Mouse (Mus musculus) gastrocnemius, adult 18-20 months (tissue): ENCODE results near the gene Krtap9-5. TPM values are rescaled to one million over a fixed set of nuclear protein-coding genes. Genes with fewer than 3 reads are reported as not detected.

Source experiments
- DNase-seq: peaks from one replicate; pipeline ENCODE4 v3.0.0; 2021; ENCODE audit warnings: low spot score
- long read RNA-seq, 2 experiments: library from polyadenylated mRNA; stranded (forward); transcript quantifications; one replicate each; pipeline ENCODE4 v2.0.0; 2021
- total RNA-seq, 2 experiments: library from RNA; stranded (reverse); gene quantifications; 2 replicates each; pipeline ENCODE4 v1.2.3; 2021

Krtap9-5 gene
- total RNA-seq = not detected
- long read RNA-seq, experiment 1 = 0 reads
- long read RNA-seq, experiment 2 = 0 reads

- no peak for DNase-seq
Observed at GRCm38 (mm10) chr11:99948175-99948574, at the start of gene Krtap9-5. Krtap9-5 (plus strand) TSS chr11:99948475.

DNA sequence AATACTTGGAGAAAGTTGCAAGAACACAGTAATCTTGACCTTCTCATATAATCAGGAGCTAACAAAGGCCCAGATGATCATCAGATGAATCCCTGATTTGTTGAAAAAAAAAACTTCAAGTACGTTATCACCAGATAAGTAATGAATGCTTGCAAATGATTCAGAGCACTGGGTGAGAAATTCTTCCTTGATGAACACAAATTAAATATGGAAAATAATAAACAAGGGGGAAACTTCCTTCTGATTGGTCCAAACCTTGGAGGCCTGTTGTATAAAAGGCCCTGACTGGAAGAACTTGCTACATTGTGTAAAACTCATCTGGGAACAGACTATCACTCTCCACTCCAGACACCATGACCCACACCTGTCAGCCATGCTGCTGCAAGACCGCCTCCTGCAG, 40.7 kb upstream of the Krtap9-5 start, which contains the start of gene Krtap31-1:
TSS of gene Krtap31-1 (plus strand) at position 301 of the 400 bp plus-strand sequence.
- no peak for DNase-seq

DNA sequence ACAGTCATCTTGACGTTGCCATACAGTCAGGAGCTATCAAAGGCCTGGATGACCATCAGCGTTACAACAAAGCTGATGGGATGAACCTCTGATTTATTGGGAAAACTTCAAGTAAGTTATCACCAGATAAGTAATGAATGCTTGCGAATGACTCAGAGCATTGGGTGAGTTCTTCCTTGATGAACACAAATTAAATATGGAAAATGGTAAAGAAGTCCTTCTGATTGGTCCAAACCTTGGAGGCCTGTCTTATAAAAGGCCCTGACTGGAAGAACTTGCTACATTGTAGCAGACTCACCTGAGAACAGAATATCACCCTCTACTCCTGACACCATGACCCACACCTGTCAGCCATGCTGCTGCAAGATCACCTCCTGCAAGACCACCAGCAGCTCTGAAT, 33.8 kb upstream of the Krtap9-5 start, which contains the start of gene Gm11565:
TSS of gene Gm11565 (plus strand) at position 301 of the 400 bp plus-strand sequence.
- DNase-seq = no peak

GRCm38 (mm10) chr11:99935991-99936390, 12.3 kb upstream of the Krtap9-5 start, which contains the start of gene Krtap31-2:
Krtap31-2 (plus strand) TSS chr11:99936291.
- DNase-seq = no peak

- DNase-seq = no peak
Observed at GRCm38 (mm10) chr11:99937751-99938264, 10.5 kb upstream of the Krtap9-5 start.

- DNase-seq = no peak
Observed at GRCm38 (mm10) chr11:99964213-99964612, 15.9 kb downstream of the Krtap9-5 start.

DNA sequence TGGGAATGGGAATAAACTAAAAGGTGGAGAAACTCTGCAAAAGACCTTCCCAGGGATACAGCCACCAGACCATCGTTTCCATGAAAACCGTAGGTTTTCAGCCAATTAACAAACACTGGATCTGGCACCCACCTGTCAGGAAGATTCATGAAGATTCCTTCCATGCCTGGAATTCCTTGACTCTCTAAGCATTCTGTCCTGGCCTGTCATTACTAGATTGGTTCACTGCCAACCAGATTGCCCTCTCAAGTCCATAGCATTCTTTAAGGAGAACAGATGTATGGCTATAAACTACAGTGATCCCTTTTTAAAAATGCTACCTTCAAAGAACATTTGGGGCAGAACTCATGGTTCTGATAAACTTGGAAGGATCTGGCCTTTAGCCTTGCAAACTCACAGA, 17.7 kb downstream of the Krtap9-5 start:
- DNase-seq = no peak

- no peak for DNase-seq
Observed at GRCm38 (mm10) chr11:99978953-99979352, 30.7 kb downstream of the Krtap9-5 start, which contains the start of gene Krtap29-1. Krtap29-1 (minus strand) TSS chr11:99979053.

GRCm38 (mm10) chr11:99982731-99983130, 34.5 kb downstream of the Krtap9-5 start:
- DNase-seq = no peak

GRCm38 (mm10) chr11:99983442-99983841, 35.2 kb downstream of the Krtap9-5 start:
- DNase-seq = no peak

DNA sequence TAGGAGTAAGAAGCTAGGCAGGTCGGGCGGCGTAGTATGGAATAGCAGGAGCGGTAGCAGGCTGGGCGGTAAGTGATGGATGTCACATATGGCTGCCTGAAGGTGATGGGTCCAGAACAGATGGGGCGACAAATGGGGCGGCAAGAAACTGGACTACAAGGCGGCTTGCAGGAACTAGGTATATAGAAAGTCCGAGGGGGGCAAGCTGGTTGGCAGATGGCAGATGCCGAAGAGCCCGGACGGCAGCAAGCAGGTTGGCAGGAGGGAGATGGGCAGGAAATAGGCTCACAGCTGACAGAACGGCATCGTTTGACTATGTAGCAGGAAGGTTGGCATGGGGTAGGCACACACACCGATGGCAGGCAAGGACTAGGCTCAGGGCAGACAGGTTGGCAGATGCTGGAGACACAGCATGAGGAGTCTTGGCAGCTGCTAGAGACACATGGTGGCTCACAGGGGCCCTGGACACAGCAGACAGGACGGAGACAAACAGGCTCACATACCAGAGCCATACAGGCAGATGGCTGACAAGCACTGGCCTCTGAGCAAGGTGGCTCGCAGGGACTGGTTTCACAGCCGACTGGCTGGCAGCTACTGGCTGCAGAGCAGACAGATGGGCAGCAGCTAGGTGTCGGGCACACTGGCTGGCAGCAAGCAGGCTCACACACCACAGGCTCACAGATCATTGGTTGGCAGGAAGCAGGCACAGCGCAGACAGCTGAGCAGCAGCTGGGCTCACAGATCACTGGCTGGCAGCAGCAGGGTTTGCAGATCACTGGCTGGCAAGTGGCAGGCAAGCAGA, 37.2 kb downstream of the Krtap9-5 start:
- peak; percentile 7 for DNase-seq

DNA sequence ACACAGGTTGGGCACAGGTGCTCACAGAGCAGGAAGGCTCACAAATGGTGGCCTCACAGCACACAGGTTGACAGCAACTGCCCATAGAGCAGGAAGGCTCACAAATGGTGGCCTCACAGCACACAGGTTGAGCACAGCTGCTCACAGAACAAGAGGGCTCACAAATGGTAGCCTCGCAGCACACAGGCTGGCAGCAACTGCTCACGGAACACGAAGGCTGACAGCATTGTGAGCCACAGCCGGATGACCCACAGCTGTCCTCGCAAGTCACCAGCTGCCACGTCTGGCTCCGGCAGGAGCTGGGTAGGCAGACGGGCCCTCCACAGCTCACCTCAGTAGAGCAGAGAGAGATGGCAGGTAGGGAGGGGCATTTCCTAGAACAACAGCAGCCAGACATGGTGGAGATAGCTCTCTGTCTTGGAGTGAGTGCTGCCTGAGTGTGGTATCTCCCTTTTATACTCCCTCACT, 37.9 kb downstream of the Krtap9-5 start, which contains the start of gene Krtap16-1:
TSS of gene Krtap16-1 (minus strand) at position 418 of the 468 bp plus-strand sequence.
- DNase-seq = no peak

- DNase-seq = no peak
Observed at GRCm38 (mm10) chr11:99988530-99988929, 40.3 kb downstream of the Krtap9-5 start.

- no peak for DNase-seq
Observed at GRCm38 (mm10) chr11:99989881-99990405, 41.7 kb downstream of the Krtap9-5 start.

DNA sequence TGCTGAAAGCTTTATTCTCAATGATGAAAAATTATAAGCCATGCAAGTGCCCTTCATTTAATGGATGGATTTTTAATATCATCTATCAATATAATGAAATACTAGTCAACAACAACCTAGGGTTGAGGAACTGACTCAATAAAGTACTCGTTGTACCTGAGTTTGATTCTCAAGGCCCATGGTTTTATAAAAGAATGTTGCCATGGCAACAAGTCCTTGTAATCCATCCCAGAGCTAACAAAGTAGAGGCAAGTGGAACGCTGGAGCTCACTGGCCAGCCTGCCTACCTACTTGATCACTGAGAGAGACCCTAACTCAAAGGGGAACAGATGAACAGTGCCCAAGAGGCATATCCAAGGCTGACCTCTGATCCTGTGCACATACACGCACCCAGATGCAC, 42.3 kb downstream of the Krtap9-5 start:
- no peak for DNase-seq

GRCm38 (mm10) chr11:99993620-99994383, 45.5 kb downstream of the Krtap9-5 start, which contains the start of gene Krtap17-1:
Krtap17-1 (minus strand) TSS chr11:99993994.
- no peak for DNase-seq

DNA sequence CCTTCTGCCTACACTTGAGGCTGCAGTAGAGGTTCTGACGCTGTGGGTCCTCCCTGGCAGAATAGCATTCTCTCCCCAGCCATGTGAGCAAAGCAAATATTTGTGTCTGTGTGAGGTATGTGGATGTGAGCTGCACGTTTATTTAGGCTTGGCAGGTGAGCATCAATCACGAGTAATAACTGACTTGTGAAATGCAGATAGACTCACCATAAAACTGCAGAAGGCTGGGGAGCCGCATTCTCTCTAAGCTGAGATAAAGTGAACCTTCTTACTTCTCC, 46.0 kb downstream of the Krtap9-5 start:
- no peak for DNase-seq

DNA sequence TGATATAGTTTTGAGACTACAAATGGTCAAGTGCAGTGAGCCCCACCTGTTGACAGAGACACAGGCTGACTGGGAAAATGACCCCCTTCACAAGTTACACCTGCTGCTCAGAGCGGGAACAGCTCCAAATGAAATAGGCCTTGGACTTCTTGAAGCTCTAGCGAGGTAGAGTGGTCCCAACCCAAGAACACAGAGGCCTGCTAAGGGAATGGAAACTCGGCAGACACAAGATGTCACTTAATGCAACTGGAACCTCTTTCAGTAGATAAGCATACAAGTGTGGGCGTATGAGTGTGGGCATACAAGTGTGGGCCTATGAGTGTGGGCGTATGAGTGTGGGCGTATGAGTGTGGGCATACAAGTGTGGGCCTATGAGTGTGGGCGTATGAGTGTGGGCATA, 50.8 kb downstream of the Krtap9-5 start:
- DNase-seq = no peak
